Mouse (Mus musculus): ENCODE measurements around the gene Hnrnpl. TPM values are rescaled to one million over a fixed set of nuclear protein-coding genes. Genes with fewer than 3 reads are reported as not detected.

Hnrnpl gene
- polyA plus RNA-seq, 2 experiments: 83.1 to 138 TPM

DNA sequence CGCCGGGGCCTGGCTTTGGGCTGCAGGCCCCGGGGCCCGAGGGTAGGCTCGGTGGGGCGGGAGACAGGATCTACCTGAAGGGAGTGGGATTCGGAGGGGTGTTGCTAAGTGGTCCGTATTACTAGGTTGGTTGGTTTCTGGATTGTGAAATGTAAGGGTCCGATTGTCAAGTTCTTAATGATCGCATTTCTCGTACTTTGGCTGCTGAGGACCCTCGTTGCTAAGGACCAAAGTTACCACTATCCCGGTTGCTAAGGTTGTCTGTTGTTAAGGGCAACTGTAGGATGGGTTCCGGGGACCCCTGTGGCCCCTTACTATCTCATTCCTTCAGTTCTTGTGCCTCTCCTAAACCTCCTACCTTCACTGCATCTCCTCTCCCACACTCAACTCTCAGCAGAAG lies 41.4 kb upstream of the Hnrnpl start:
- H3K4me2 ChIP-seq (ENCODE audit: low read depth): peak overlapping the region; percentile 71
- H3K9me3 ChIP-seq (ENCODE audit: control insufficient read depth, low read length): no peaks in the 10 kb centered on the region
- WGBS (ENCODE audit: insufficient replicate concordance): 3% methylated on average over 14 of the region's 14 CpGs
- H3K36me3 ChIP-seq (replicated peaks; ENCODE audit: control insufficient read depth, insufficient read depth, low read depth): no peaks in the 10 kb centered on the region
- TF ChIP-seq CTCF (IDR thresholded peaks at IDR 0.05; ENCODE audit: low read depth): no peak
- no peak for TF ChIP-seq EP300 (IDR thresholded peaks at IDR 0.05; ENCODE audit: low read depth)
- no peaks in the 10 kb centered on the region for H3K27me3 ChIP-seq (ENCODE audit: control insufficient read depth, insufficient read depth, low read length)
- H3K4me3 ChIP-seq (ENCODE audit: insufficient read depth in 1 of 2, low read depth in 2 of 2, low read length in 2 of 2): peak overlapping the region; percentile 81 to 83
- H3K27ac ChIP-seq: no peak overlapping the region
- peak overlapping the region; percentile 65 for H3K9ac ChIP-seq (replicated peaks)
- peaks cover 24 to 34% of the 10 kb centered on the region in 2 experiments for H3K4me1 ChIP-seq (replicated peaks; ENCODE audit: control insufficient read depth in 2 of 2, insufficient read depth in 2 of 2, low read length in 1 of 2)
- no peak for DNase-seq (ENCODE audit: low read depth in 3 of 3, low spot score in 3 of 3)
- ATAC-seq (ENCODE audit: insufficient read depth): no peak

DNA sequence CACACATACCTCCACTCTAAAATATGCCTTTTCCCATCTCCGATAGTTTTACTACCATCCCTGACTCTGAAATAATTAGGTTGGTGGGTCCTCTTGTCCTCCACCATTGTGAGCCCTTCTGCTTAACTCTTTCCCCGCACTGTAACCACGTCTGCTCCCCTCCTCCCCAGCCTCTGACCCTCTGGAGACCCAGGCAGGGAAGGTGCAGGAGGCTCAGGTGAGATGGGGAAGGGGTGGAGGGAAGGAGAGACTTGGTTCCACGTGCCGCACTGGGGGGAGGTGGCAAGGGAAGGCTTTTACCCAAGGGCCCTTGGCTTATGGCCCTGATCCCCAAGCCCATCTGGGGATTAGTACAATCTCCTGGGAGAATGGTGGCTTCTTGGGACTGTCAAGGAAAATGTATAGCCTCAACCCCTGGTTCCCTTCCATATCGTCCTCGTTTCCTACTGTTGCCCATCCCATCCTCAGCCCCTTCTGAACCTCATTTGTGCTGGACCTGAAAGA lies 40.8 kb upstream of the Hnrnpl start, which contains the start of gene Nfkbib:
Gene Nfkbib, minus strand, starts transcription at position 51 of the 504 bp plus-strand sequence.
- TF ChIP-seq EP300 (IDR thresholded peaks at IDR 0.05; ENCODE audit: low read depth) (no peak), CTCF (IDR thresholded peaks at IDR 0.05; ENCODE audit: low read depth) (no peak)
- Histone ChIP-seq H3K4me2 (ENCODE audit: low read depth) (peak within 1 kb of the TSS; percentile 92), H3K36me3 (replicated peaks; ENCODE audit: control insufficient read depth, insufficient read depth, low read depth) (no peaks in the 10 kb centered on the region), H3K9me3 (ENCODE audit: control insufficient read depth, low read length) (no peaks in the 10 kb centered on the region), H3K27ac (no peak within 1 kb of the TSS), H3K27me3 (ENCODE audit: control insufficient read depth, insufficient read depth, low read length) (no peaks in the 10 kb centered on the region), H3K4me3 (ENCODE audit: insufficient read depth in 1 of 2, low read depth in 2 of 2, low read length in 2 of 2) (peak within 1 kb of the TSS; percentile 83 to 87), H3K9ac (replicated peaks) (peak within 1 kb of the TSS; percentile 76), H3K4me1 (replicated peaks; ENCODE audit: control insufficient read depth in 2 of 2, insufficient read depth in 2 of 2, low read length in 1 of 2) (peaks cover 24 to 34% of the 10 kb centered on the region in 2 experiments)
- no peak for ATAC-seq (ENCODE audit: insufficient read depth)
- WGBS (ENCODE audit: insufficient replicate concordance): 64% methylated on average over 7 of the region's 7 CpGs
- DNase-seq (ENCODE audit: low read depth in 3 of 3, low spot score in 3 of 3): no peak

DNA sequence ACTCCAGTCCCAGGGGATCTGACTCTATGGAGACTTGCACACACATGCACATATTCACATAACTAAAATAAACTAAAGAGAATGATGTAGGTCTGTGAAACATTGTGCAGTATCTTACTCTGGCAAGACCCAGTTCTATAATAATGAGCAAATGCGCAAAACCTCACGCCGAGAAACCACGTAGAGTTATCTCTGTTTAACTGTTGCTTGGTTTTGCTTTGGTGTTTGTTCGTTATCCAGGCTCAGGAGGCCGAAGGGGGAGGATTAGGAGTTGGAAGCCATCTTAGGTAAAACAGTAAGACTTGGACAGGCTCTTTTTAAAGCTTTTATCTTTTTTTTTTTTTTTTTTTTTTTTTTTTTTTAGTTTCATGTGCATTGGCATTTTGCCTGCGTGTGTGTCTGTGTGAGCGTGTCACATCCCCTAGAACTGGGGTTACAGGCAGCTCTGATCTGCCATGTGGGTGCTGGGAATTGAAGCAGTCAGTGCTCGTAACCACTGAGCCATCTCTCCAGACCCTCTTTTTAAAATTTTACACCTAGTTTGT lies 38.9 kb upstream of the Hnrnpl start:
- ATAC-seq (ENCODE audit: insufficient read depth) (no peak), DNase-seq (ENCODE audit: low read depth in 3 of 3, low spot score in 3 of 3) (no peak)
- no peak overlapping the region for H3K9ac ChIP-seq (replicated peaks)
- no peaks in the 10 kb centered on the region for H3K9me3 ChIP-seq (ENCODE audit: control insufficient read depth, low read length)
- no peaks in the 10 kb centered on the region for H3K36me3 ChIP-seq (replicated peaks; ENCODE audit: control insufficient read depth, insufficient read depth, low read depth)
- H3K4me1 ChIP-seq (replicated peaks; ENCODE audit: control insufficient read depth in 2 of 2, insufficient read depth in 2 of 2, low read length in 1 of 2): peaks cover 24 to 34% of the 10 kb centered on the region in 2 experiments
- H3K27me3 ChIP-seq (ENCODE audit: control insufficient read depth, insufficient read depth, low read length): no peaks in the 10 kb centered on the region
- no peak overlapping the region for H3K4me3 ChIP-seq (ENCODE audit: insufficient read depth in 1 of 2, low read depth in 2 of 2, low read length in 2 of 2)
- H3K4me2 ChIP-seq (ENCODE audit: low read depth): no peak overlapping the region; the same call in 1 of the 2 replicates
- no peak overlapping the region for H3K27ac ChIP-seq
- TF ChIP-seq EP300 (IDR thresholded peaks at IDR 0.05; ENCODE audit: low read depth) (no peak), CTCF (IDR thresholded peaks at IDR 0.05; ENCODE audit: low read depth) (no peak)
- 40% methylated on average over 9 of the region's 9 CpGs for WGBS (ENCODE audit: insufficient replicate concordance)

DNA sequence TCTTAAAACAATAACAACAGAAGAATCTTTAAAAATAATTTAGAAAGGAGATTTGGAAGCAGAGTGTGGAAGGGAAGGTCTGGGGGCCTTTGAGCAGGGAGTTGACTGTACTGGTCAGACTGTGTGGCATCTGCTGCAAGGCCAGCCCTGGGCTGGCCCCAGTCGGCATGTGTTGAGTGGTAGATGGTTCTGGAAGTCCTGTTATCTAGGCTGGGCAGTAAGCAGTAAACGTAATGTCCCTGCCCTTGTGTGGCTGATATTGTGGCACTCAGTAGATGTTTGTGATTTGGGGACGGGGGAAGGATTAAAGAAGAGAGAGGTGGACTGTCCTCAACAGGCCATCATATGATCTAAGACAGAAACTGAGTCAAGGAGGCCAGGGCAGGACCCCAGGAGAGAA lies 38.0 kb upstream of the Hnrnpl start:
- no peak overlapping the region for H3K4me3 ChIP-seq (ENCODE audit: insufficient read depth in 1 of 2, low read depth in 2 of 2, low read length in 2 of 2)
- H3K4me1 ChIP-seq (replicated peaks; ENCODE audit: control insufficient read depth in 2 of 2, insufficient read depth in 2 of 2, low read length in 1 of 2): peaks cover 21 to 27% of the 10 kb centered on the region in 2 experiments
- 23% methylated on average over 3 of the region's 3 CpGs for WGBS (ENCODE audit: insufficient replicate concordance)
- ATAC-seq (ENCODE audit: insufficient read depth) (0 out of 2 replicates have a peak, but pooled peaks have one; percentile 11), DNase-seq (ENCODE audit: low read depth in 3 of 3, low spot score in 3 of 3) (peak; percentile 32 to 47 (median 41))
- no peaks in the 10 kb centered on the region for H3K27me3 ChIP-seq (ENCODE audit: control insufficient read depth, insufficient read depth, low read length)
- TF ChIP-seq EP300 (IDR thresholded peaks at IDR 0.05; ENCODE audit: low read depth): peak; percentile 60
- no peak for TF ChIP-seq CTCF (IDR thresholded peaks at IDR 0.05; ENCODE audit: low read depth)
- H3K36me3 ChIP-seq (replicated peaks; ENCODE audit: control insufficient read depth, insufficient read depth, low read depth): no peaks in the 10 kb centered on the region
- peak overlapping the region; percentile 7 for H3K4me2 ChIP-seq (ENCODE audit: low read depth)
- H3K9me3 ChIP-seq (ENCODE audit: control insufficient read depth, low read length): no peaks in the 10 kb centered on the region
- no peak overlapping the region for H3K9ac ChIP-seq (replicated peaks)
- H3K27ac ChIP-seq: no peak overlapping the region

DNA sequence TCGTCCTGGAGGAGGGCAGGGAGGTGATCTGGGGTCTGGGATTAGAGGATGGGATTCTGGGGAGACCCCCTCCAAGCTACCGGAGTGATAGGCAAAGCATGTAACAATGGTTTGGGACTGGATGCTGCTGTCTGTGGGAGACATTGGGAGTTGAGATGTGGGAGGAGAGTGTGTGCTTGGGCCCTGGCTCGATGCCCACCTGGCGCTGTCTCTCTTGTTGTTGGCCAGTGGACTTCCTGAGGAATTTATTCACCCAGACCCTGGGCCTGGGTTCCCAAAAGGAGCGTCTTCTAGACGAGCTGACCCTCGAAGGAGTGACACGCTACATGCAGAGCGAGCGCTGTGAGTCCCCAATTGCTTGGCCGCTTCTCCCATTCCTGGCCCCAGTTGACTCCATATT lies 36.5 kb upstream of the Hnrnpl start:
- no peaks in the 10 kb centered on the region for H3K27me3 ChIP-seq (ENCODE audit: control insufficient read depth, insufficient read depth, low read length)
- no peak overlapping the region for H3K4me3 ChIP-seq (ENCODE audit: insufficient read depth in 1 of 2, low read depth in 2 of 2, low read length in 2 of 2)
- H3K9me3 ChIP-seq (ENCODE audit: control insufficient read depth, low read length): no peaks in the 10 kb centered on the region
- no peak overlapping the region for H3K27ac ChIP-seq
- H3K4me1 ChIP-seq (replicated peaks; ENCODE audit: control insufficient read depth in 2 of 2, insufficient read depth in 2 of 2, low read length in 1 of 2): peaks cover 16 to 20% of the 10 kb centered on the region in 2 experiments
- H3K4me2 ChIP-seq (ENCODE audit: low read depth): no peak overlapping the region
- ATAC-seq (ENCODE audit: insufficient read depth) (no peak), DNase-seq (ENCODE audit: low read depth in 3 of 3, low spot score in 3 of 3) (no peak)
- TF ChIP-seq EP300 (IDR thresholded peaks at IDR 0.05; ENCODE audit: low read depth) (no peak), CTCF (IDR thresholded peaks at IDR 0.05; ENCODE audit: low read depth) (no peak)
- WGBS (ENCODE audit: insufficient replicate concordance): 84% methylated on average over 11 of the region's 11 CpGs
- H3K36me3 ChIP-seq (replicated peaks; ENCODE audit: control insufficient read depth, insufficient read depth, low read depth): no peaks in the 10 kb centered on the region
- no peak overlapping the region for H3K9ac ChIP-seq (replicated peaks)
